Mouse (Mus musculus): Measurements from ENCODE around the gene Tmem234. TPM values are rescaled to one million over a fixed set of nuclear protein-coding genes. Genes with fewer than 3 reads are reported as not detected.

The Tmem234 gene
- polyA plus RNA-seq, 1 experiment from 2014 or later = 183 TPM

DNA sequence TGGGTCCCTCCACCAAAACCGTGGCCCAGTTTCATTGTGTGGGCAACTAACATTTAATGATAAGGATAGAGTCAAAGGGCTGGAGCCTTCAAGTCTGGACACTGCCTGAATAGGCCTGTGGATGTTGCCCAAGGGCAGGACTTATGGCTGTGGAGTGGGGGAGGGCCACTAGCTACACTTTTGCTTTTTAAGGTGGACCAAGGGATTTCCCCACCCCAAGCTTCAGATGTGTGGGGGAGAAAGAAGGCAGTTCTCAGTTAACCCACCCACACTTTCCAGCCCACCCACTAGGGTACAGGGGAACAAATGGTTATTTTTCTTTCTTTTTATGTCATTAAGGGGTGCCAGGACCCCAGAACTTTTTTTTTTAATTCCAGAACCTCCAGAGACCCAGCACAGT, 16.1 kb upstream of the Tmem234 start:
- Histone ChIP-seq H3K9ac (no peak overlapping the region), H3K27ac (replicated peaks) (no peak overlapping the region), H3K36me3 (no peaks in the 10 kb centered on the region), H3K27me3 (no peaks in the 10 kb centered on the region), H3K4me2 (peak overlapping the region; percentile 52), H3K4me3 (no peak overlapping the region), H3K9me3 (no peaks in the 10 kb centered on the region), H3K4me1 (replicated peaks) (0 out of 2 replicates have a peak, but pooled peaks cover 8% of the 10 kb centered on the region)
- ATAC-seq (ENCODE audit: low FRiP score, low read depth) = no peak
- WGBS = 74% methylated on average over 1 of the region's 1 CpGs

DNA sequence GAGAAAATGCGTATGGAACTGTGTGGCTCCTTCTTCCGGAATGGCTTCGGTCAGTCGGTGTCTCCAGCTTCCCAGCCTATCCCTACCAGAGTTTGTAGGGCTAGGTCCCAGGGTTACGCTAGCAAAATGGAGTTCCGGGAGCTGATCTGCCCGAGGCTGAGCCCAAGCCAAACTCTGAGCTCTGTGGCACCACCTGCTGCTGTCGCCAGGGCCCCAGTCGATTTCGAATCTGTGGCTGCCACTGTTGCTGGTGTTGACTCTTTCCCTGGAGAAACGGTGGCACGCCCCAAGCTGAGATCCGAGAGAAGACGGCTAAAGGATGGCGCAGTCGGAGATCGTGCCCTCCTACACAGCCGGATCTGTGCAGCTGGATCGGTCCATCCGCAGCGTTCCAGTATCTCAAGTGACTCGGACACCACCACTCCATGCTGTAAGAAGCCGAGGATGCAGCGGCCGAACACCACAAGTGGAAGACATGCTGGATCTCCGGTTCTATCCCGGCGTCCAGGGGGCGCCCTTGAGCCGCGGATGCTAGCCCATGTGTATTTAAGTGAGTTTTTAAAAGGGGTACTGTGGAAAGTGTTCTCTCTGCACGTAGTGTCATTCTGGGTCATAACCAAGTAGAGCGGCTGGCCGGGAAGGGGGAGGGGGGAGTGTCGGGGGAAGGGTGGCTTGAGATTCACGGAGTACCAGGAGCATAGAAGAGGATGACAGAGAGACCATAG, 15.4 kb upstream of the Tmem234 start:
- Histone ChIP-seq H3K4me3 (peak overlapping the region; percentile 31), H3K9ac (peak overlapping the region; percentile 25), H3K4me1 (replicated peaks) (0 out of 2 replicates have a peak, but pooled peaks cover 8% of the 10 kb centered on the region), H3K27me3 (no peaks in the 10 kb centered on the region), H3K36me3 (no peaks in the 10 kb centered on the region; the same call in 1 of the 2 replicates), H3K9me3 (no peaks in the 10 kb centered on the region), H3K27ac (replicated peaks) (no peak overlapping the region), H3K4me2 (peak overlapping the region; percentile 52)
- WGBS = 4% methylated on average over 36 of the region's 36 CpGs
- peak; percentile 34; the same call in 1 of the 2 replicates for ATAC-seq (ENCODE audit: low FRiP score, low read depth)

DNA sequence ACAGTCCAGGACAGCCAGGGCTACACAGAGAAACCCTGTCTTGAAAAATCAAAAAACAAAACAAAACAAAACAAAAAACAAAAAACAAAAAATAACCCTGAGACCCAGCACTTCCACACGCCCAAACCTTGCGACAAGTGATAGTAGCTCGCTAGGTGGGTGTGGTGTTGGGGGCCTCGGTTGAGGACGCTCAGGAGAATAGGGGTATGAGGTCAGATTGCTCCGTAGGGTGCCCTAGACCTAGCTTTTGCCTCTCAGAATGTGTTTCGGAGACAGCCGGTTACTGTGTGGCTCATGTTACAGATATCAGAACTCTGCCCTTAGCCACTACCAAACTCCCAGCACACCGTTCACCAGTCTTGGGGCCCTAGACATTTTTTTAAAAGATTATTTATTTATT, 14.7 kb upstream of the Tmem234 start:
- H3K4me2 ChIP-seq = peak overlapping the region; percentile 52; the same call in 1 of the 2 replicates
- peaks cover 7% of the 10 kb centered on the region for H3K36me3 ChIP-seq
- no peak overlapping the region for H3K9ac ChIP-seq
- H3K27ac ChIP-seq (replicated peaks) = no peak overlapping the region
- H3K9me3 ChIP-seq = no peaks in the 10 kb centered on the region
- ATAC-seq (ENCODE audit: low FRiP score, low read depth) = no peak
- 86% methylated on average over 9 of the region's 9 CpGs for WGBS
- no peaks in the 10 kb centered on the region for H3K27me3 ChIP-seq
- H3K4me1 ChIP-seq (replicated peaks) = 0 out of 2 replicates have a peak, but pooled peaks cover 8% of the 10 kb centered on the region
- no peak overlapping the region for H3K4me3 ChIP-seq

DNA sequence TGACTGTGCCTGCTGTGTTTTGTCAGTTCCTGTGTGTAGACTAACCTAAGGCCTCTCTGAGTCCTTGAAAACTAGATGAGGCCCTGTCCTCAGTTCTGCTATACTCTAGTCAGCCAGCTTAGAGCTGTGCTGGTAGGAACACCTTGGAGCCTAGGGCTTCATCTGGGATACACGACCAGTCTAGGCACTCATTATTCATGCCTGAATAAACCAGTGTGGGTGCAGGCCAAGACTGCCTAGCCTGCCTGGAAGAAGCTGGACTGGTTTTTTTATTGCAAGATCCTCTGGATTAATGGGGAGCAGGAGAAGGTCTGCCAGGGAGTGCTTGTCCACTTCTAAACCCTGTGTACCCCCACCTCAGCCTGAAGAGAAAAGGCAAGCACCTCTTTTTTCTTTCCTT, 13.5 kb upstream of the Tmem234 start:
- Histone ChIP-seq H3K36me3 (peaks cover 19% of the 10 kb centered on the region), H3K27ac (replicated peaks) (no peak overlapping the region), H3K9me3 (no peaks in the 10 kb centered on the region), H3K9ac (no peak overlapping the region), H3K4me1 (replicated peaks) (0 out of 2 replicates have a peak, but pooled peaks cover 8% of the 10 kb centered on the region), H3K4me3 (no peak overlapping the region), H3K4me2 (no peak overlapping the region), H3K27me3 (no peaks in the 10 kb centered on the region)
- 29% methylated on average over 1 of the region's 1 CpGs for WGBS
- no peak for ATAC-seq (ENCODE audit: low FRiP score, low read depth)

DNA sequence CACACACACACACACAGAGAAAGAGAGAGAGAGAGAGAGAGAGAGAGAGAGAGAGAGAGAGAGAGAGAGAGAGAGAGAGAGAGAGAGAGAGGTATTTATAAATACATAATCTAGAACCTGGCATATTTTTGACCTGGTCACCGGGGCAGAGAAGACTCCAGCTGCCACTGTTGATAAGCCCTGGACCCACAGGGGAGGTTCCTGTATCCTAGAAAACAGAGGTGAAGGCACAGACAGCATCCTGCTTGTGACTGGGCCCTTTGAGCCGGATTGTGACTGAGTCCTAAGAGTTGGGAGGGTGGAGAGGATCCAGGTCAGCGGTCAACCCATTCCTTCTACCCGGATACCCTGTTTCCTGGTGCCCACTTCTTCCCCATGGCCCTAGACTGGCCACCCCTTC, 11.6 kb upstream of the Tmem234 start:
- Histone ChIP-seq H3K27ac (replicated peaks) (no peak overlapping the region), H3K4me3 (no peak overlapping the region), H3K4me1 (replicated peaks) (0 out of 2 replicates have a peak, but pooled peaks cover 8% of the 10 kb centered on the region), H3K36me3 (peaks cover 35% of the 10 kb centered on the region), H3K4me2 (no peak overlapping the region), H3K27me3 (no peaks in the 10 kb centered on the region), H3K9me3 (no peaks in the 10 kb centered on the region), H3K9ac (no peak overlapping the region)
- no peak for ATAC-seq (ENCODE audit: low FRiP score, low read depth)
- WGBS = 75% methylated on average over 4 of the region's 4 CpGs

DNA sequence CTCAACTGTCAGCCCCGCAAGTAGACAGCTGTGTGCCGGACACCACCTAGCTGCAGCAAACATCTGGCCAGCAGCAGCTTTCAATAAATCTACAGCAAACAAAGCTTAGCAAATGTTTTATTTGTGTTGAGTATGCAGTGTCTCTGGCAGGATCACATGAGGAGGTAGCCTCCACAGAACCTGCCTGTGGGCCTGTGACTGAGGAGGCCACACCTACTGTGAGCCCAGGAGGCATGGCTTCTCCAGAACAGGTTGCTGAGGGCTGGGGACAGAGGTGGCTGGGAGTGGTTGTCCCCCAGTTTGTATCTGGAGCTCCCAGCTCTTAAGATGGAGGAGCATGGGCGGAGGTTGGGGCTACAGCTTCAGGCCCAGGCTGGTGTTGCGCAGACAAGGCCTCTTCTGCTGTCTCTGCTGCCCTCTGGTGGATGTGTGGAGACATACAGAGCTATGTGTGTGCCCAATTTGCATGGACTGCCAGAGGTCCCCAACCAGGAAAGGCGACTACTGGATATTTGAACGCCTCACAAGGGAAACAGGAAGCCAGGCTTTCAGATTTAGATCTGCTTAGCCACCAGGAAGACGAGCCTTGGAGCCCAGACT, 8.1 kb downstream of the Tmem234 start:
- no peak overlapping the region for H3K4me2 ChIP-seq
- H3K36me3 ChIP-seq = peaks cover 41% of the 10 kb centered on the region
- H3K9me3 ChIP-seq = no peaks in the 10 kb centered on the region
- ATAC-seq (ENCODE audit: low FRiP score, low read depth) = peak; percentile 84
- H3K27ac ChIP-seq (replicated peaks) = peak overlapping the region; percentile 35; the same call in 1 of the 2 replicates
- peak overlapping the region; percentile 1; the same call in 1 of the 2 replicates for H3K9ac ChIP-seq
- no peak overlapping the region for H3K4me3 ChIP-seq
- H3K4me1 ChIP-seq (replicated peaks) = 0 out of 2 replicates have a peak, but pooled peaks cover 2% of the 10 kb centered on the region
- WGBS = 38% methylated on average over 7 of the region's 7 CpGs
- H3K27me3 ChIP-seq = no peaks in the 10 kb centered on the region

DNA sequence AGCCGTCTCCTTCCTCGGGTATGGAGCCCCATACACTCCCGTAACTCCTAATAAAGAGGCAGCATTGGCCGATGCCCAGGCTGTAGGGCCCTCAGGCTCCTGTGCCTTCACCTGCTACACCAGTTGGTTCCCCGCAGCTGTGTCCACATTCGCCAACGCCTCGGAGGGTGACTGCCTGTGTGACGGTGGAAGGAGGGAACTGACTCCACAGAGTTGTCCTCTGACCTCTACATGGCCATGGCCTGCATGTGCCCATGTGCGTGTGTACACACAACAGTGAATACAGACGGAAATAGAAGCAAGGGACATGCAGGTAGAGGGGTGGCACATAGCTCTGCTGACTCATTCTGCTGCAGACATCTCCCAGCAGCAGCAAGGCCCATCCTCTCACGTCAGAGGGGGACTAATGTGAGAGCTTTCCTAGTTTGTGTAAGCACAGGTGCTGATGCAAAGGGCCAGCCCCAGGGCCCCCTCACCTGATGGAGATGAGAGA, 8.7 kb downstream of the Tmem234 start:
- Histone ChIP-seq H3K4me3 (no peak overlapping the region), H3K4me1 (replicated peaks) (0 out of 2 replicates have a peak, but pooled peaks cover 2% of the 10 kb centered on the region), H3K9me3 (no peaks in the 10 kb centered on the region), H3K36me3 (peaks cover 34% of the 10 kb centered on the region), H3K9ac (no peak overlapping the region), H3K4me2 (no peak overlapping the region), H3K27me3 (no peaks in the 10 kb centered on the region), H3K27ac (replicated peaks) (no peak overlapping the region)
- WGBS = 80% methylated on average over 12 of the region's 12 CpGs
- peak; percentile 14; the same call in 1 of the 2 replicates for ATAC-seq (ENCODE audit: low FRiP score, low read depth)

DNA sequence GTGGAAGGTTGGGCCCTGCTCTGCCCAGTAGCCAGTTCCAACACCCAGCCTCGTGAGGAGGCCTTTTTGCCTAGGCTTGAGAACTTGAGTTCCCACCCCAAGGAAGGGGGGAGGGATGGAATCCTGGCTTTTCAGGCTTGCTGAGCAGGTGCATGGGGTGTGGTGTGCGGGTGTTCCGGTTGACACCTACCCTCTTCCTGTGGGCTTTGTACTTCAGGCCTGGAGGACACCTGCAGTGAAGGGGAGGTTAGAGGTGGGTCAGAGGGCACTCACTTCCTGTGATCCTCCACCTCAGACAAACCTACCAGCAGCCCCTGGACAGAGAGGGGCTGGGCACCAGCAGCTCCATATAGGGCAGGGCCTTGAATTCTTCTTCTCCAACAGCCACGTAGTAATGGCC, 9.6 kb downstream of the Tmem234 start:
- no peak overlapping the region for H3K4me2 ChIP-seq
- H3K9ac ChIP-seq = no peak overlapping the region
- 84% methylated on average over 4 of the region's 4 CpGs for WGBS
- H3K4me3 ChIP-seq = no peak overlapping the region
- no peak overlapping the region for H3K27ac ChIP-seq (replicated peaks)
- H3K9me3 ChIP-seq = no peaks in the 10 kb centered on the region
- peaks cover 26% of the 10 kb centered on the region for H3K36me3 ChIP-seq
- H3K27me3 ChIP-seq = no peaks in the 10 kb centered on the region
- ATAC-seq (ENCODE audit: low FRiP score, low read depth) = no peak
- 0 out of 2 replicates have a peak, but pooled peaks cover 2% of the 10 kb centered on the region for H3K4me1 ChIP-seq (replicated peaks)

DNA sequence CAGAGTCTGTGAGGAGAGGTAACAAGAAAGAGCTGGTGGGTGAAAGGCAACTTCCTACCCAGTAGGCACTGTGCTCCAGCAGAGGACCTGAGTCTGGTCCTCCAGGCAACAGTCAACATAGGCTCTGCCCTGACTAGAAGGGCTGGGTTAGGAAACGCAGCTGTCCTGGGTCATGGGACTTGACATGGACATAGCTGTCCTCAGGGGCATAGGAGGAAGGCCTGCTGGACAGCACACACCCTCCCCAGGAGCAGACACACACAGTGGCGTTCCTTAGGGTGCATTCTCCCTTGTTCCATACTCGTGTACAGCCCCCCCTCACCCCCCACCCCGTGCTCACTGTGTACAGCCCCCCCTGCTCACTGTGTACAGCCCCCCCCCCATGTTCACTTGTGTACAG, 10.0 kb downstream of the Tmem234 start:
- H3K9me3 ChIP-seq = no peaks in the 10 kb centered on the region
- no peak for ATAC-seq (ENCODE audit: low FRiP score, low read depth)
- H3K9ac ChIP-seq = no peak overlapping the region
- 0 out of 2 replicates have a peak, but pooled peaks cover 2% of the 10 kb centered on the region for H3K4me1 ChIP-seq (replicated peaks)
- WGBS = 70% methylated on average over 4 of the region's 4 CpGs
- H3K27me3 ChIP-seq = no peaks in the 10 kb centered on the region
- peaks cover 23% of the 10 kb centered on the region for H3K36me3 ChIP-seq
- no peak overlapping the region for H3K4me2 ChIP-seq
- no peak overlapping the region for H3K4me3 ChIP-seq
- H3K27ac ChIP-seq (replicated peaks) = no peak overlapping the region

DNA sequence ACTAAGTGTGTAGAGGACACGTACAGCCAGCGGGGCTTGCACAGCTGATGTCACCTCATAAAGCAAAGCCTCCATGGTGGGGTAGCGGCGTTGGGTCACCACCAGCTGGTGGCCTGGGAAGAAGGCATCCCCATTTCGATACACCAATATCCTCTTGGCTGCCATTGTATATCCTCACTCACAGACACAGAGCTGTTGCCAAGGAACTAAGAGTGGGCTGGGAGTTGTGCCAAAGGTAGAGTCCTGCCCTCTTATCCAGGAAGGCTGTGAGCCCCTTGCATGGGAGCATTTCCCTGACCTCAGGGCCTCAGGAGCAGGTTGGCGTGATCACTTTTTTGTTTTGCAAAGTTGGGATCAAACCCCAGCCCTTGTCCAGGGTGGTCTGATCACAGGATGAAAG, 13.6 kb downstream of the Tmem234 start, which contains the start of gene Dcdc2b:
Gene Dcdc2b (minus strand): TSS at position 165 of the 400 bp plus-strand sequence.
- Histone ChIP-seq H3K4me2 (no peak within 1 kb of the TSS), H3K9ac (no peak within 1 kb of the TSS), H3K27me3 (no peaks in the 10 kb centered on the region), H3K4me3 (no peak within 1 kb of the TSS), H3K4me1 (replicated peaks) (peaks cover 12% of the 10 kb centered on the region), H3K9me3 (no peaks in the 10 kb centered on the region), H3K27ac (replicated peaks) (no peak within 1 kb of the TSS), H3K36me3 (peaks cover 8% of the 10 kb centered on the region)
- ATAC-seq (ENCODE audit: low FRiP score, low read depth) = no peak
- 70% methylated on average over 6 of the region's 6 CpGs for WGBS

DNA sequence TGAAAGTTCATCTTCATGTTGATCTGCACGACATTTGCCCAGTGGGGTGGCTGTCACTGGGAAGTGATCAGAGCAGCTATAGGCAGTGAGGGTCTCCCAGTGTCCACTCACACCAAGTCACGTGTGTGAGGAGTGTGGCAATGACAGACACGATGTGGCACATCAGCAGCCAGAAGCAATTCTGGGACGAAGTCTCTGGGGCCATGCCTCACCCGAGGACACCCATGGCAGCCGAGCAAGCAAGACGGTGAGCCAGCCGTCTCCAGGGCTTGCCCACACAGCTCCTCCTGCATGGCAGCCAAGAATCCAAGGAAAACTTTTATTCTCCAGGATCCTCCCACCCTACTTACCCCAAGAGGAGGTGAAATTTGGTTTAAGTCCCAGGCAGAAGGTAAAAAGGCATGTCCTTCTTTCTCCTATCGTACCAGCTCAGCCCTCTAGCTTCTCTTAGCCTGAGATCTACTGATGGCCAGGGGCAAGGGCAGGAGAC, 15.4 kb downstream of the Tmem234 start:
- Histone ChIP-seq H3K4me3 (no peak overlapping the region), H3K27ac (replicated peaks) (no peak overlapping the region), H3K4me2 (no peak overlapping the region), H3K36me3 (peaks cover 6% of the 10 kb centered on the region), H3K9ac (no peak overlapping the region), H3K4me1 (replicated peaks) (peaks cover 18% of the 10 kb centered on the region), H3K9me3 (no peaks in the 10 kb centered on the region), H3K27me3 (no peaks in the 10 kb centered on the region)
- 89% methylated on average over 9 of the region's 9 CpGs for WGBS
- ATAC-seq (ENCODE audit: low FRiP score, low read depth) = no peak

DNA sequence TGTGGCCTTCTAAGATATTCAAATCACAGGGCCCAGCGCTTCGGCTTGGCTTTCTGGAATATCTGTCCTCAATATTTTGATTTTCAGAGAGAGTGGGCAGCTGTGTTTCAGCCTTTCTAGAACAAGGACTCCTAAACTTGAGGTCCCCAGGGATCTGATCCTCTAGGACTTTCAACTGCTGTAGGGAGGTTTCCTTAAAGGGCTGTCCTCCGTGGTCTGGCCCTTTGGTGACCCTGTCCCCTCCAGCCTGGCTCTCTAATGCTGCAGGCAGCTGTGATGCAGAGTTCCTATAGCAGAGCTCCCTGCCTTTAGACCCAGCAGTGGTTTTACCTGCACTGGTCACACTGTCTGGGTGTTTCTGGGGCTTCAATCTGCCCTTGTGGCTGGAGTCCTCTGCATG, 16.2 kb downstream of the Tmem234 start:
- H3K27me3 ChIP-seq = no peaks in the 10 kb centered on the region
- 91% methylated on average over 3 of the region's 3 CpGs for WGBS
- no peak overlapping the region for H3K4me3 ChIP-seq
- H3K36me3 ChIP-seq = peaks cover 6% of the 10 kb centered on the region
- ATAC-seq (ENCODE audit: low FRiP score, low read depth) = no peak
- H3K4me1 ChIP-seq (replicated peaks) = peaks cover 26% of the 10 kb centered on the region
- no peaks in the 10 kb centered on the region for H3K9me3 ChIP-seq
- H3K27ac ChIP-seq (replicated peaks) = no peak overlapping the region
- no peak overlapping the region for H3K4me2 ChIP-seq
- H3K9ac ChIP-seq = no peak overlapping the region
